Mouse (Mus musculus): ENCODE results near the gene Usp40. TPM values are rescaled to one million over a fixed set of nuclear protein-coding genes. Genes with fewer than 3 reads are reported as not detected.

The Usp40 gene
- polyA plus RNA-seq, 1 experiment from 2014 or later: 31.2 TPM

GRCm38 (mm10) chr1:87896921-87897320, 111.4 kb downstream of the Usp40 start:
- no peaks in the 10 kb centered on the region for H3K4me1 ChIP-seq (replicated peaks; ENCODE audit: control insufficient read depth, insufficient read depth, low read length)
- no peaks in the 10 kb centered on the region for H3K9me3 ChIP-seq (ENCODE audit: control insufficient read depth, low read length)
- WGBS: 87% methylated on average over 2 of the region's 2 CpGs
- no peaks in the 10 kb centered on the region for H3K27me3 ChIP-seq (ENCODE audit: control insufficient read depth, insufficient read depth, low read length)
- no peak overlapping the region for H3K4me2 ChIP-seq (replicated peaks; ENCODE audit: low read depth, low read length)
- DNase-seq (ENCODE audit: low spot score): no peak
- no peaks in the 10 kb centered on the region for H3K36me3 ChIP-seq (ENCODE audit: control insufficient read depth, insufficient read depth, low read length)
- ATAC-seq (ENCODE audit: low FRiP score): no peak
- no peak overlapping the region for H3K9ac ChIP-seq (ENCODE audit: low read depth, low read length)
- no peak overlapping the region for H3K4me3 ChIP-seq (ENCODE audit: low read depth, low read length)
- no peak overlapping the region for H3K27ac ChIP-seq (ENCODE audit: low read depth, low read length)

Other genes starting within 250 kb of the Usp40 start
- gene Sag, start 204.9 kb downstream of the Usp40 start, polyA plus RNA-seq (2014; fragmentation: Nextera tagmentation; extraction: Ambion mirVana): 1.8 and 2.6 TPM in 2 replicates
- gene Dgkd, start 155.3 kb downstream of the Usp40 start, polyA plus RNA-seq (2014; fragmentation: Nextera tagmentation; extraction: Ambion mirVana): 28.3 and 30.8 TPM in 2 replicates
- not detected in 2 replicates for gene Ugt1a10, start 46.8 kb upstream of the Usp40 start, polyA plus RNA-seq (2014; fragmentation: Nextera tagmentation; extraction: Ambion mirVana)
- not detected in 2 replicates for gene Ugt1a9, start 62.2 kb upstream of the Usp40 start, polyA plus RNA-seq (2014; fragmentation: Nextera tagmentation; extraction: Ambion mirVana)
- not detected in 2 replicates for gene Ugt1a8, start 79.3 kb upstream of the Usp40 start, polyA plus RNA-seq (2014; fragmentation: Nextera tagmentation; extraction: Ambion mirVana)
- 1.0 and 1.1 TPM in 2 replicates for gene Ugt1a7c, start 86.5 kb upstream of the Usp40 start, polyA plus RNA-seq (2014; fragmentation: Nextera tagmentation; extraction: Ambion mirVana)
- 0.17 TPM in 1 of 2 replicates, not detected in the other for gene Ugt1a6b, start 94.7 kb upstream of the Usp40 start, polyA plus RNA-seq (2014; fragmentation: Nextera tagmentation; extraction: Ambion mirVana)
- 0.49 and 0.67 TPM in 2 replicates for gene Ugt1a6a, start 126.3 kb upstream of the Usp40 start, polyA plus RNA-seq (2014; fragmentation: Nextera tagmentation; extraction: Ambion mirVana)
- gene Ugt1a5, start 157.5 kb upstream of the Usp40 start, polyA plus RNA-seq (2014; fragmentation: Nextera tagmentation; extraction: Ambion mirVana): not detected in 2 replicates
- gene Ugt1a2, start 192.1 kb upstream of the Usp40 start, polyA plus RNA-seq (2014; fragmentation: Nextera tagmentation; extraction: Ambion mirVana): not detected in 2 replicates
- 14.0 and 14.7 TPM in 2 replicates for gene Dnajb3, start 197.2 kb upstream of the Usp40 start, polyA plus RNA-seq (2014; fragmentation: Nextera tagmentation; extraction: Ambion mirVana)
- gene Ugt1a1, start 203.4 kb upstream of the Usp40 start, polyA plus RNA-seq (2014; fragmentation: Nextera tagmentation; extraction: Ambion mirVana): not detected in 2 replicates
- gene Mroh2a, start 218.4 kb upstream of the Usp40 start, polyA plus RNA-seq (2014; fragmentation: Nextera tagmentation; extraction: Ambion mirVana): 1.3 and 1.7 TPM in 2 replicates